Mouse (Mus musculus): Measurements from ENCODE around the gene Tle3. TPM values are rescaled to one million over a fixed set of nuclear protein-coding genes. Genes with fewer than 3 reads are reported as not detected.
A peak's percentile ranks its signal among the peaks of the same experiment; 100 is the strongest.

Tle3 gene
- total RNA-seq, 2 experiments from 2014 or later = 63.2 to 72.5 TPM

GRCm38 (mm10) chr9:61393161-61393560 lies 21.0 kb downstream of the Tle3 start:
- DNase-seq (ENCODE audit: low spot score in 2 of 2) = no peak

DNA sequence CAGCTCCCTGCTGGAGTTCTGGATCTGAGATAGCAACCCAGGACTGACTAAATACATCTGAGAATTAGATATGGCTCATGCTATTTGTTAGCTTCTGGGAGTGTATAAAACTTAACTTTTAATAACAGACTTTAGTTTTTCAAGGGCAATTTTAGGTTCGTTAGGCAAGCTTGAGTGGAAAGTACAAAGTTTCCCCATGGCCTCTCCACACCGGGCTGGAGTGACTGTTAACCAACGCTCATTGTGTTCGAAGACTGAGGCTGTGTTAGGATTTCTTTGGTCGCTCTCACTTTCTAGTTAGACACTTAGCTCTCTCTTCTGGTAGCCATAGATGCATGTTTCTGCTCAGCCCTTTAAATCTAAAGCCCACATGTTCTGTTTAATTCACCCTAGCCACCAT lies 21.7 kb downstream of the Tle3 start:
- no peak for DNase-seq (ENCODE audit: low spot score in 2 of 2)

DNA sequence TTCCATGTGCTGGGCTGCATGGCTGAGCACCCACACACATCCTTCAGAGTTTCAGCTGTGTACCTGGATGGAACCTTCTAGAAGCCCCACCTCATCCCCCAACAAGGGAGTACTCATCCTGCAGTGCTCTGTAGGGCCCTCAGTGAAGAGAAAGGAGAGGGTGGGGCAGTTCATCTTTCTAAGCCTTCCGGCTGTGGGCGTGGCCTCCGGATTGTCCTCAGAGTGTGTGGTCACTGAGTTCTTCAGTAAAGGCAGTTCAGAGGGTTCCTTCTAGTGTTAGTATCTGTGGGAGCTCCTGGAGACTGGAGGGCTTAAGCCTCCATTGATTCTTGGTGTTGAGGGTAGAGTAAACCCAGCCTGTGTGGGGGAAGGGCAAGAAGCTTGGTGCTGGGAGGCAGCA lies 22.9 kb downstream of the Tle3 start:
- DNase-seq (ENCODE audit: low spot score in 2 of 2) = no peak

GRCm38 (mm10) chr9:61396474-61396873 lies 24.3 kb downstream of the Tle3 start:
- no peak for DNase-seq (ENCODE audit: low spot score in 2 of 2)

GRCm38 (mm10) chr9:61397130-61397529 lies 25.0 kb downstream of the Tle3 start:
- no peak for DNase-seq (ENCODE audit: low spot score in 2 of 2)

DNA sequence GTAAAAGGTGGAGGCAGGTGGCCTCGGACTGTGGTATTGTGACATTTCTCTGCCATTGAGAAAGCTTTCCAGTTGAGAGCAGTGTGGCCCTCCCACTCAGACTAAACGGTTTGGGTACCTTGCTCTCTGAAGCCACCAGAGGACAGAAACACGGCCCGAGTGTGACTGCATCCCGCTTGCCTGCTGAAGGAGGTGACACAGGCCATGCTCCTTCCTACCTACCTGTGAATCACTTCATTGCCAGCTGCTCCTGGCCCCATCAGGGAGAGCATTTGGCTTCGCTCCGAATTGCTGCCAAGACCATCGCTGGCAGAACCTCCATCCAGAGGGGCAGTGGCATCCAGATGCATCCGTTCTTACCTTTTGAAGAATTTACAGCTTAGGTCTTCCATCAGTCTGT lies 26.0 kb downstream of the Tle3 start:
- DNase-seq (ENCODE audit: low spot score in 2 of 2) = no peak

- DNase-seq (ENCODE audit: low spot score in 2 of 2) = no peak
Observed at GRCm38 (mm10) chr9:61400132-61400531, 28.0 kb downstream of the Tle3 start.

DNA sequence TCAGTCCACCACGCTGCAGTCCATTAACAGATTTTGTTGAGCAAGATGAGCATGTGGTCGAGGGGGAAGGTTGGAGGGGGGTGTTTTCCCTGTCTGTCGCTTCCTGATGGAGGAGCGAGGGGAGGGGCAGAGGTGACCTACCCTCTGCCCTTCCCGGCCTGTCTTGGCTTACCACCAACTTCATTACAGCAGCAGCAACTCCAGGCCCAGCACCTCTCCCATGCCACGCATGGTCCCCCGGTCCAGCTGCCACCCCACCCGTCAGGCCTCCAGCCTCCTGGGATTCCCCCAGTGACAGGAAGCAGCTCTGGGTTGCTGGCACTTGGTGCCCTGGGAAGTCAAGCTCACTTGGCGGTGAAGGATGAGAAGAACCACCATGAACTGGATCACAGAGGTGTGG lies 29.5 kb downstream of the Tle3 start:
- DNase-seq (ENCODE audit: low spot score in 2 of 2) = no peak

GRCm38 (mm10) chr9:61402268-61402667 lies 30.1 kb downstream of the Tle3 start:
- no peak for DNase-seq (ENCODE audit: low spot score in 2 of 2)

DNA sequence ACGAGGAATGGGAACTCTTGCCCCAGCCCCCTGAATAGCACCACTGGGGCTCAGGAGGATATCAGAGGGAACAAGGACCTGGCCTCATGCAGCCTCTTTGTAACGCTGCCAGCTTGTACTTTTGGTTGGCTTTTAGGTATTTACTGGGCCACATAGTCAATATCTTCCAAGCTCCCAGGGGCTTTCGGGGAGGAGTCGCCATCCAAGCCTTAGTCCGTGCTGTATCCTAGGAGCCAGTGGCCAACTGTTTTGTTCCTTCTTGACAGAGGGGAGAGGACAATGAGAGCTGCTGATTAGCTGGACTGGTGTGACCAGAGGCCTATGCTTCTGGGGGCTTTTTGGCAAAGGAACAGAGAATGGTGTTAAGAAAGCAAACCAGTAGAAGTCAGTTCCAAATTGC lies 30.6 kb downstream of the Tle3 start:
- DNase-seq (ENCODE audit: low spot score in 2 of 2) = no peak

GRCm38 (mm10) chr9:61403866-61404614 lies 31.9 kb downstream of the Tle3 start:
- DNase-seq (ENCODE audit: low spot score in 2 of 2) = no peak

DNA sequence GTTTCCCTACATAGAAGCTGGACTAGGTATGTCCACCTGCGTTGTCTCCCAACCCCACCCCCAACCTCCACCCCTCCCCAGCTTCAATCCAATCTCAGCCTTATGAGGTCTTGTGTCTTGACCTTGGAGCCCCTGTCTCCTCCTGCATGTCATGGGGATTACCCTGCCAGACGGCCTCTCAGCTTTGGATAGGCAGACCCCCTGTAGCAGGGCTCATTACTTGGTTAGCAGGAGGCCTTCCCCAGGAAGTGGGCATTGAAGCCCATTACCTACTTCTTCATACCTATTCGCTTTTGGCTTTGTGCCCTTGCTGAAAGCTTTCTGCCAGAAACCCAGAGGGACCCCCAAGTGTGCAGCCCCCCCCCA lies 32.4 kb downstream of the Tle3 start:
- no peak for DNase-seq (ENCODE audit: low spot score in 2 of 2)

- DNase-seq (ENCODE audit: low spot score in 2 of 2) = peak; percentile 83 to 85
Observed at GRCm38 (mm10) chr9:61404998-61405621, 32.9 kb downstream of the Tle3 start.

GRCm38 (mm10) chr9:61406343-61406742 lies 34.2 kb downstream of the Tle3 start:
- no peak for DNase-seq (ENCODE audit: low spot score in 2 of 2)

DNA sequence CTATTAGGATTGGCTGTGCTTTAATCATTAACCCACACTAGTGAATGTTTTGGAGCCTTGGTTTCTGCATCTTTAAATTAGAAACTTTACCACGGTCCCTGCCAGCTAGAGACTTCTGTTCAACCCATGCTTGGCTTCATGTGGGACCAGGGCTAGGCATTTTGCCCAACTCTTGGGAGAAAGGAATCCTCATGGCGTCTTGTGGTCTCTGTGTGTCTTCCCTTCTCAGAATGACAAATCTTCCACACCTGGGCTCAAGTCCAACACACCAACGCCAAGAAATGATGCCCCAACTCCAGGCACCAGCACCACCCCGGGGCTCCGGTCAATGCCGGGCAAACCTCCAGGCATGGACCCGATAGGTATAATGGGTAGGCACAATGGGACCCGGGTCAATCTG lies 36.9 kb downstream of the Tle3 start:
- no peak for DNase-seq (ENCODE audit: low spot score in 2 of 2)

- DNase-seq (ENCODE audit: low spot score in 2 of 2) = no peak
Observed at GRCm38 (mm10) chr9:61413665-61414456, 41.7 kb downstream of the Tle3 start.

- DNase-seq (ENCODE audit: low spot score in 2 of 2) = no peak
Observed at GRCm38 (mm10) chr9:61416571-61416970, 44.4 kb downstream of the Tle3 start.

DNA sequence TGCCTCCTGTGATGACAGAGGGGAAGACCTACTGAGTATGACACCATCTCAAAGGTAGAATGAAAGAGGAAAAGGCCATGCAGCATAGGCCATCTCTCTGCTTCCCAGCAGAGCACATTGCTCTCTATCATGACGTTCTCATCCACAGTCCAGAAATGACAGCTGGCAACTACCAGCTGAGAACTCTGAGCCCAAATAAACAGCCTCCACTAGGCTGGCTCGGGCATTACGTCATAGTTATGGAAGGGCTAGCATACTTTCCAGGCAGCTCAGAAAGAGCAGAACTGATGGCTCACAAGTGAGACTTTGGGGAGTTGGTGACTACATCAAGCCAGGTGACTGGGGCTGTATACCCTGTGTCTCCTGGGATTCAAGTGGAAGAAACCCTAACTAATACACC lies 49.5 kb downstream of the Tle3 start:
- DNase-seq (ENCODE audit: low spot score in 2 of 2) = no peak

GRCm38 (mm10) chr9:61424245-61424644 lies 52.1 kb downstream of the Tle3 start:
- no peak for DNase-seq (ENCODE audit: low spot score in 2 of 2)

- no peak for DNase-seq (ENCODE audit: low spot score in 2 of 2)
Observed at GRCm38 (mm10) chr9:61426493-61426892, 54.3 kb downstream of the Tle3 start.

DNA sequence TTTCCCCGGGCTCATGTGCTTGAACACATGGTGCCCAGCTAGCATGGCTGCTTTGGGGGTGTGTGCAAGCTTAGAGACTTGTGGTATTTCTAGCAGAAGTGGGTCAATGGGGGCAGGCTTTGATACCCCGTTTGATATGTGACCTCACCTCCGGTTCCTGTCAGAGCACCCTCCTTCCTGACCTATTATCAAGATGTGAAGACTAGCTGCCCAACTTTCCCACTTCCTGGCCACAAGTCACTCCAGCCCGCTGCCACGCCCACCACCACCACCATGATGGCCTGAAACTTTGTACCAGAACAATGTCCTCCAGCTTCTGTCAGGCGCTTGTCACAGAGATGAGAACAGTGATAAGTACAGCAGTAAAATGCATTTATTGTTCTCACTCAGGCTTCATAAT lies 54.9 kb downstream of the Tle3 start:
- DNase-seq (ENCODE audit: low spot score in 2 of 2) = no peak

DNA sequence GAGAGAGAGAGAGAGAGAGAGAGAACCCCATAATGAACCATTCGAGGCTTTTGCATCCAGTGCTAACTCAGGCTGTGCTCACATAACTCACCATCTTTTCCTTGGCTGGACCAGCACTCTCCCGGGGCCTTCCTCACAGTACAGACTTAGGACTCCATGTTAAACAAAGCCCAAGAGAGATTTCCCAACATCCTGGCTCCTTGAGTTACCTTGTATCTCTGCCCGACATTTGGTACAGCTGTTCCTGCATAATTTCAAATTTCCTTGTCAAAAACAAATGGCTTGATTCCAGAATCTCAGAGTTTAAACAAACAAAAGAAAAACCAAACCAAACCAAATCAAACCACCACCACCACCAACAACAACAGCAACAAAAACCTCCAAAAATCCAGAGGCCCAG lies 55.7 kb downstream of the Tle3 start:
- no peak for DNase-seq (ENCODE audit: low spot score in 2 of 2)

All from layer of hippocampus, postnatal 10 days (tissue).